Mouse (Mus musculus) stomach, embryonic 14.5 days (tissue): ENCODE measurements around the gene Timmdc1. TPM values are rescaled to one million over a fixed set of nuclear protein-coding genes. Genes with fewer than 3 reads are reported as not detected.
A peak's percentile ranks its signal among the peaks of the same experiment; 100 is the strongest.
"Not testable (repeated sequence)": the region's sequence is repeated elsewhere in the genome, so short reads cannot be mapped to it uniquely, and the experiment has no call there.

Source experiments
- ATAC-seq: fragments of 200-750 bp; cut with Nextera tagmentation; 2 replicates; pipeline ENCODE4 v1.8.0; 2017; ENCODE audit warnings: low read depth, moderate TSS enrichment; ENCODE audit not compliant: insufficient number of reproducible peaks, insufficient read depth, low FRiP score
- H3K27ac ChIP-seq: fragments of 300-500 bp; sonication (generic); 2 replicates; pipeline ENCODE4 v1.5.1; 2014; ENCODE audit warnings: mild to moderate bottlenecking, low read length, moderate library complexity, mixed read lengths
- H3K27me3 ChIP-seq: fragments of 300-500 bp; sonication (generic); 2 replicates; pipeline ENCODE4 v1.6.1; 2014; ENCODE audit warnings: low read length, control low read depth, mixed read lengths; ENCODE audit not compliant: control insufficient read depth, insufficient read depth
- H3K36me3 ChIP-seq: fragments of 300-500 bp; sonication (generic); 2 replicates; pipeline ENCODE4 v1.6.1; 2014; ENCODE audit warnings: mild to moderate bottlenecking, control low read depth, low read length, moderate library complexity, mixed read lengths; ENCODE audit not compliant: control insufficient read depth, insufficient read depth
- H3K4me1 ChIP-seq: fragments of 300-500 bp; sonication (generic); 2 replicates; pipeline ENCODE4 v1.6.1; 2014; ENCODE audit warnings: low read length, control low read depth, mixed read lengths; ENCODE audit not compliant: control insufficient read depth, insufficient read depth
- H3K4me2 ChIP-seq: fragments of 300-500 bp; sonication (generic); replicated peaks from 2 replicates; pipeline ENCODE4 v1.6.1; 2014; ENCODE audit warnings: low read depth, low read length, control low read depth
- H3K4me3 ChIP-seq: fragments of 300-500 bp; sonication (generic); 2 replicates; pipeline ENCODE4 v1.5.1; 2014; ENCODE audit warnings: low read depth, low read length, control low read depth
- H3K9ac ChIP-seq: fragments of 300-500 bp; sonication (generic); replicated peaks from 2 replicates; pipeline ENCODE4 v1.6.1; 2014; ENCODE audit warnings: low read depth, mild to moderate bottlenecking, control low read depth, low read length, moderate library complexity, mixed read lengths
- H3K9me3 ChIP-seq: fragments of 300-500 bp; sonication (generic); 2 replicates; pipeline ENCODE4 v1.6.1; 2016; ENCODE audit warnings: low read depth, low read length, control low read depth; ENCODE audit not compliant: control insufficient read depth
- WGBS: fragments of 180-500 bp; shearing (Covaris S2); extraction: QIAGEN DNeasy Blood & Tissue Kit; methylation state at CpG from one replicate; pipeline ENCODE4 v1.1.7; 2014; 5-methylcytosine and 5-hydroxymethylcytosine counted together
- polyA plus RNA-seq: library from polyadenylated mRNA; unstranded; fragments of >200 nt; fragmentation: Nextera tagmentation; extraction: Ambion mirVana; gene quantifications from 2 replicates; pipeline ENCODE4 v1.2.1, GENCODE M21; 2014

Gene Timmdc1
- polyA plus RNA-seq, 1 experiment from 2014 or later, result 25.5 TPM

DNA sequence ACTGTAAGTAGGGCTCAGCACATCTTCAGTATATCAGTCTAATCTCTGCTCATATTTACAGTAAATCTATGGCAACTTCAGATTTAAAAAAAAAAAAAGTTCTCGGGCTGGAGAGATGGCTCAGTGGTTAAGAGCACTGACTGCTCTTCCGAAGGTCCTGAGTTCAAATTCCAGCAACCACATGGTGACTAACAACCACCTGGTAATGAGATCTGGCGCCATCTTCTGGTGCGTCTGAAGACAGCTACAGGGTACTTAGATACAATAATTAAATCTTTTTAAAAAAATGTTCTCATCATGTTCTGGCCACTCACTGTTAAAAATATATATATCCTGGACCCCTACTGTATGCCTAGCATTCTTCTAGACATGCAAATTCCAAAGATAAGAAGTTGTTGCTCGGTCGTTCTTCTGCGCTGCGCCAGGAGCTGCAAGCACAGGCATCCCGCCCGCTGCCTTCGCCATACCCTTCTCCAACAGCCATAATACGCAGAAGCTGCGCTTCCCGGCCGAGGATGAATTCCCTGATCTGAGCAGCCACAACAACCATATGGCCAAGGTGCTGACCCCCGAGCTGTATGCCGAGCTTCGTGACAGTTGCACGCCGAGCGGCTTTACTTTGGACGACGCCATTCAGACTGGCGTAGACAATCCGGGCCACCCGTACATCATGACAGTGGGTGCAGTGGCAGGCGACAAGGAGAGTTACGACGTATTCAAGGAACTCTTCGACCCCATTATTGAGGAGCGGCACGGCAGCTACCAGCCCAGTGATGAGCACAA is 39.5 kb downstream of the Timmdc1 start:
- no peaks in the 10 kb centered on the region for H3K36me3 ChIP-seq
- H3K27me3 ChIP-seq, result no peaks in the 10 kb centered on the region
- peak; percentile 42; the same call in 1 of the 2 replicates for ATAC-seq
- peak overlapping the region; percentile 18 for H3K4me3 ChIP-seq
- WGBS, result 17% methylated on average over 32 of the region's 32 CpGs
- no peak overlapping the region; the same call in 1 of the 2 replicates for H3K9ac ChIP-seq
- no peak overlapping the region for H3K27ac ChIP-seq
- H3K9me3 ChIP-seq, result no peaks in the 10 kb centered on the region
- H3K4me2 ChIP-seq, result peak overlapping the region; percentile 45
- H3K4me1 ChIP-seq, result no peaks in the 10 kb centered on the region

DNA sequence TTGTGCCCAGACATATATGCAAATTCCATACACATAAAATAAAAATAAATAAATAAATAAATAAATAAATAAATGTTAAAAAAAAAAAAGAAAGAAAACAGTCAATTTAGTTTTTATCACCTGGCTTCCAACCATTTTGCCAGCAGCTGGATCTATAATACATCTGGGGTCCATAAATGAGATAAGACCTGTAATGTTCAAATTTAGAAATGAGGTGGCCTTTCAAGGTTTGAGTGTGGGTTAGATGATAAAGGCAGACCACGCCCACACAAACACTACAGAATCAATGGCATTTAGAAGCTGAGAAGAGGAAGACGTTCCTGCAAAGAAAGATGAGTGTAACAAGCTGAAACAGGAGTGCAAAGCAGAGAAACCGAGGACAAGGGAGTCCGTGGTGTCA is 41.1 kb downstream of the Timmdc1 start:
- ATAC-seq, result no peak
- Histone ChIP-seq H3K4me2 (no peak overlapping the region), H3K36me3 (no peaks in the 10 kb centered on the region), H3K27me3 (no peaks in the 10 kb centered on the region), H3K9me3 (no peaks in the 10 kb centered on the region), H3K27ac (no peak overlapping the region), H3K9ac (no peak overlapping the region), H3K4me3 (no peak overlapping the region), H3K4me1 (no peaks in the 10 kb centered on the region)
- WGBS, result 75% methylated on average over 4 of the region's 4 CpGs

DNA sequence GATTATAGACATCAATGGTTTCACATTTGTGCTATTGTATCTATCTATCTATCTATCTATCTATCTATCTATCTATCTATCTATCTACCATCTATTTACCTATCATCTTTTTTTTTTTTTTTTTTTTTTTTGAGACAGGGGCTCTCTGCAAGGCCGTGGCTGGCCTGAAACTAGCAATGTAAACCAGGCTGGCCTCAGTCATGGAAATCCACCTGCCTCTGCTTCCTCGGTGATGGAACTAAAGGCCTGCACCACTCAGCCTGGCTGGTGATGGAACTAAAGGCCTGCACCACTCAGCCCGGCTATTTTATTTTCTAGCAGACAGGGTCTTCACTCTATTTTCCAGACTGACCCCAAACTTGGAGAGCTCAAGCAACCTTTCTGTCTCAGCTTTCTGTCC is 44.2 kb downstream of the Timmdc1 start:
- H3K4me2 ChIP-seq, result no peak overlapping the region
- H3K9me3 ChIP-seq, result no peaks in the 10 kb centered on the region
- WGBS, result 89% methylated on average over 3 of the region's 3 CpGs
- no peak overlapping the region for H3K9ac ChIP-seq
- H3K4me1 ChIP-seq, result no peaks in the 10 kb centered on the region
- H3K4me3 ChIP-seq, result no peak overlapping the region
- no peak for ATAC-seq
- H3K36me3 ChIP-seq, result no peaks in the 10 kb centered on the region
- no peak overlapping the region for H3K27ac ChIP-seq
- no peaks in the 10 kb centered on the region for H3K27me3 ChIP-seq

DNA sequence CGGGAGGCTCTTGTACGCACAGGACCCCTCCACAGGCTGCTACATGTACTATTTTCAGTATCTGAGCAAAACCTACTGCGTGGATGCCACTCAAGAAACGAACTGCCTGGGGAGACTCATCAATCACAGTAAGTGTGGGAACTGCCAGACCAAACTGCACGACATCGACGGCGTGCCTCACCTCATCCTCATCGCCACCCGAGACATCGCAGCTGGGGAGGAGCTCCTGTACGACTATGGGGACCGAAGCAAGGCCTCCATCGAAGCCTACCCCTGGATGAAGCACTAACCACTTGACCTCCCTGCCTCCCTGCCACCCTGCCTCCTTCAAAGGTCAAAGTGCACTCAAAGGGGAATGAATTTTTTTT is 45.2 kb downstream of the Timmdc1 start:
- Histone ChIP-seq H3K4me2 (peak overlapping the region; percentile 63), H3K4me3 (peak overlapping the region; percentile 31)
- not testable (repeated sequence) for H3K9me3 ChIP-seq, H3K4me1 ChIP-seq, H3K27ac ChIP-seq, ATAC-seq, H3K27me3 ChIP-seq, H3K36me3 ChIP-seq, H3K9ac ChIP-seq
- 30% methylated on average over 14 of the region's 14 CpGs for WGBS

DNA sequence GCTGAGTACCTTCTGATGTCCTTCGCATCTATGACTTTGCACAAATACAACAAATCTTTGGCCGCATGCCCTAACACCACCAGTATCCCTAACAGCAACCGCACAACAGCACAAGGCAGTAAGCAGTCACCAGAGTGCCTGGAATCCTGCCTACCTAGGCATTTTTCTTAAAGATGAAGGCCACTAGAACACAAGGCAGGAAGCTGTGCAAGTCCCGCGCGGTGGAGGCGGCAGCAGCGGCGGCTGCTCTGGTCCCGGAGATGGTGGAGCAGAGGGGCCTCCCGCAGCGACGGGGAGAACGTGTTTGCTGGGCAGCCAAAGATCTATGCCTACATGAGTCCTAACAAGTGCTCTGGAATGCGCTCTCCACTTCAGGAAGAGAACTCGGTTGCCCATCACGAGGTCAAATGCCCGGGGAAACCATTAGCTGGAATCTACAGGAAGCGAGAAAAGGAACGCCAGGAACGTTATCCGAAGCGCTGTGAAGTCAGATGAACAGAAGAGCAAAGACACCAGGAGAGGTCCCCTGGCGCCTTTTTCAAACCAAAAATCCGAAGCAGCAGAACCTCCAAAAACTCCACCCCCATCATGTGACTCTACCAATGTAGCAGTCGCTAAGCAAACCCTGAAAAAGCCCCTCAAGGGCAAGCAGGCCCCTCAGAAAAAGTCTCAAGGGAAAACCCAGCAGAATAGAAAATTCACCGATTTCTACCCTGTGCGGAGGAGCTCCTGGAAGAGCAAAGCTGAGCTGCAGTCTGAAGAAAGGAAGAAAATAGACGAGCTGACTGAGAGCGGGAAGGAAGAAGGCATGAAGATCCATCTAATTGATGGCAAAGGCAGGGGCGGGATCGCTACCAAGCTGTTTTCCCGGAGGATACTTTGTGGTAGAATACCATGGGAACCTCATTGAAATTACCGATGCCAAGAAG is 45.9 kb downstream of the Timmdc1 start:
- no peaks in the 10 kb centered on the region for H3K4me1 ChIP-seq
- ATAC-seq, result peak; percentile 56; the same call in 1 of the 2 replicates
- WGBS, result 8% methylated on average over 34 of the region's 34 CpGs
- H3K36me3 ChIP-seq, result no peaks in the 10 kb centered on the region
- no peaks in the 10 kb centered on the region for H3K27me3 ChIP-seq
- no peak overlapping the region for H3K27ac ChIP-seq
- H3K9ac ChIP-seq, result no peak overlapping the region
- H3K4me3 ChIP-seq, result peak overlapping the region; percentile 31
- H3K4me2 ChIP-seq, result peak overlapping the region; percentile 63
- no peaks in the 10 kb centered on the region for H3K9me3 ChIP-seq

DNA sequence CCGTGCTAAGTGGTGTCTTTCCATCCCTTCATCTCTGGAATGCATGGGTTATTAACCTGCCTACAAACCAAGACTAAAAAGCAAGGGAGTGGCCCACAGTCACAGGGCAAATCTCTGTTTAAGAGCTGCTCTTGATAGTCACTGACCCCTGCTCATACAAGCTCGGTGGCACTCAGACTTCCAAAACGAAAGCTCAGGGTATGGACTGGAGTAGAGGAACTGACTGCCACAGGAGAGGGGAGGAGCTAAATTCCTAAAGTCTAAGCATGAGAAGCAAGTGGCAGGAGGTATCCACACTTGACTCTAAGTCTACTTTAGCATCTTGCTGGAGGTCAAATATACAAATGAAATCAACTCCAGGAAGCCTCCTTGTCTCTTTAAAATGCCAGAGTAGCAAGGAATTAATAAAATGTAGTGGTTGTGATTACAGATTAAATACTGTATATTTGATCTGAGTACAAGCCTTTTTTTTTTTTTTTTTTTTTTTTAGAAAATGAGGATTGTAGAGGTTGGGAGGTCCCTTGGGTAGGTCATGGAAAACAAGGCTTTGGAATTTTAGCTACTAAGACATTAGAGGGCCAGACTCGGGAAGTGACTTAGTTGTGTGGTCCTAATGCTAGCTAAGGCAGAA is 46.7 kb downstream of the Timmdc1 start:
- ATAC-seq, result no peak
- WGBS, result 38% methylated on average over 4 of the region's 4 CpGs
- Histone ChIP-seq H3K4me2 (peak overlapping the region; percentile 63; the same call in 1 of the 2 replicates), H3K4me3 (no peak overlapping the region), H3K27ac (no peak overlapping the region), H3K9ac (no peak overlapping the region), H3K36me3 (no peaks in the 10 kb centered on the region), H3K4me1 (no peaks in the 10 kb centered on the region), H3K9me3 (no peaks in the 10 kb centered on the region), H3K27me3 (no peaks in the 10 kb centered on the region)

DNA sequence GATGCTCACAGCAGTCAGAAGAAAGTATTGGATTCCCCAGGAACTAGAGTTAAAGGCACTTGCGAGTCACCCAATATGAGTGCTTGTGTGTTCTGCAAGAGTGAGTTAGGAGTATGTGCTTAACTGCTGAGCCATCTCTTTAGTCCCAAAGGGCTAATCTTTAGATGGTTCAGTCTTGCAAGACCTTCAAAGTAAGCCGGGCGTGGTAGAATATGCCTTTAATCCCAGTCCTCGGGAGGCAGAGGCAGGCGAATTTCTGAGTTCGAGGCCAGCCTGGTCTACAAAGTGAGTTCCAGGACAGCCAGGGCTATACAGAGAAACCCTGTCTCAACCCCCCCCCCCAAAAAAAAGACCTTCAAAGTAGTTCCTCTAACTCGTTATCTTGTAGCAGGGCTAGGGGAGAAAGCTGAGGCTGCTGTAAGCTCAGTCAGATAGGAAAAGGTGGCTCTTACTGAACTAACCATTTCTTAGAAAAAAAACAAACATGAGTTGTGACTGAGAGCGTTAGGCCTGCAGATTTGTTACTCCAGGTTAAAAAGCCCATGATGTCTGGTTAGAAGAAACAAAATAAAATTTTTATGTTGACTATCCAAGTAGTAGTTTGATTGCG is 47.7 kb downstream of the Timmdc1 start:
- H3K9ac ChIP-seq, result no peak overlapping the region
- no peaks in the 10 kb centered on the region for H3K9me3 ChIP-seq
- no peaks in the 10 kb centered on the region for H3K4me1 ChIP-seq
- H3K4me3 ChIP-seq, result no peak overlapping the region
- no peak overlapping the region for H3K27ac ChIP-seq
- ATAC-seq, result no peak
- WGBS, result 91% methylated on average over 9 of the region's 9 CpGs
- H3K36me3 ChIP-seq, result no peaks in the 10 kb centered on the region
- no peak overlapping the region for H3K4me2 ChIP-seq
- H3K27me3 ChIP-seq, result no peaks in the 10 kb centered on the region

DNA sequence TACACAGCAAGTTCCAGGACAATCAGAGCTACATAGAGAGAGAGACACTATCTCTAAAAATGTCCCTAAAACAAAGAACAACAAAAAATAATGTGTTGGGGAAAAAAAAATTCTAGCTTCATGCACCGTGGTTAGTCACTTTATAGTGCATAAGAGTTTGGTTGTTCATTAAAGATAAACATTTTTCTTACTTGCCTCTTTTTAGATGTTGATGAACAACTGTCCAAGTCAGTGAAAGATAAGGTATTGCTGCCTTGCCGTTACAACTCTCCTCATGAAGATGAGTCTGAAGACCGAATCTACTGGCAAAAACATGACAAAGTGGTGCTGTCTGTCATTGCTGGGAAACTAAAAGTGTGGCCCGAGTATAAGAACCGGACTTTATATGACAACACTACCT is 48.8 kb downstream of the Timmdc1 start:
- no peaks in the 10 kb centered on the region for H3K9me3 ChIP-seq
- WGBS, result 87% methylated on average over 5 of the region's 5 CpGs
- H3K27ac ChIP-seq, result no peak overlapping the region
- H3K27me3 ChIP-seq, result no peaks in the 10 kb centered on the region
- no peak for ATAC-seq
- no peak overlapping the region for H3K4me2 ChIP-seq
- no peaks in the 10 kb centered on the region for H3K36me3 ChIP-seq
- no peak overlapping the region for H3K4me3 ChIP-seq
- H3K4me1 ChIP-seq, result no peaks in the 10 kb centered on the region
- H3K9ac ChIP-seq, result no peak overlapping the region
